24 mouse cellular contexts compared by ENCODE assay signal in the genomic region with DNA sequence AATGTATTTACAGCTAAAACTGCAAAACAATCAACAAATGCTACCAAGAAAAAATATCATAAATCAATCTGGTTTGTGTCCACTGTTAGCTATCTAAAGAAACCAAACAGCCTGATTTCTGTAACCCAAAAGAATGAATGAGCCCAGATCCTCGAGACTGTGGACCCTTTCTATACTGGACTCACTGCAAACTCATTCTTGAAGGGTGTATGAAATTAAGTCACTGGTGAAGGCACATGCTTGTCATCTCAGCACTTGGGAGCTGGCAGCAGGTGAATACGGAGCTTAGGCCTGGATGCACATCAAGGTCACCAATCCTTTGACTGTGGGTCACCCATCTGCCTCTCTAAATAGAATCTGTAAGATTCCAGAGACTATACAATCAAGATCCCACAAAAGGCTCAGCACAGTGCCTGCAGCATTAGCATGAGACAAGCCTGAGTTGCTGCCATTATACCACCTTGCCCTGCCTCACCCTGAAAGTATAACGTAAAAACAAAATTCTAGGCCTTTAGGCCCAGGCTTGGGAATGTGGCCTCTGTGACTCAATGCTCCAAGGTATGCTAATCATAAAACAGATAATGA.
"Had no signal": no experiment of that assay in that cellular context is flagged by ENCODE, and none has a peak within 500 bp of the region (broad histone marks: within the 10 kb centered on the region; RNA-seq: fewer than 3 reads in every experiment).

No protein-coding gene starts in this region.

- H3K9ac ChIP-seq: heart, embryonic 12.5 days; hindbrain, embryonic 13.5 days; hindbrain, embryonic 15.5 days; limb, embryonic 12.5 days; liver, embryonic 13.5 days had no signal

- H3K4me2 ChIP-seq: heart, embryonic 12.5 days; hindbrain, embryonic 13.5 days; hindbrain, embryonic 15.5 days; limb, embryonic 12.5 days; liver, embryonic 11.5 days; liver, embryonic 13.5 days had no signal

- H3K4me1 ChIP-seq: heart, embryonic 10.5 days; heart, embryonic 12.5 days; liver, embryonic 13.5 days had no signal

- H3K36me3 ChIP-seq: heart, embryonic 10.5 days; heart, embryonic 12.5 days; hindbrain, embryonic 13.5 days; hindbrain, embryonic 15.5 days; limb, embryonic 10.5 days; limb, embryonic 12.5 days; liver, embryonic 13.5 days had no signal

- DNase-seq: gastrocnemius, adult 2 months; gastrocnemius, postnatal 10 days; gastrocnemius, postnatal 36 days; heart, adult 18-20 months; heart, postnatal 10 days; heart, postnatal 36 days; kidney, adult 11 months; kidney, adult 2 months; kidney, postnatal 10 days; kidney, postnatal 25 days; kidney, postnatal 4 days; liver; liver, embryonic 13.5 days had no signal

- H3K4me3 ChIP-seq: gastrocnemius, adult 2 months; heart, embryonic 10.5 days; heart, embryonic 12.5 days; hindbrain, embryonic 13.5 days; hindbrain, embryonic 15.5 days; layer of hippocampus, adult 2 months; left cerebral cortex, adult 2 months; limb, embryonic 10.5 days; limb, embryonic 12.5 days; liver, embryonic 13.5 days had no signal

- H3K27me3 ChIP-seq: heart, embryonic 12.5 days; hindbrain, embryonic 13.5 days; hindbrain, embryonic 15.5 days; limb, embryonic 12.5 days; liver, embryonic 13.5 days had no signal

- H3K9me3 ChIP-seq: hindbrain, embryonic 13.5 days; hindbrain, embryonic 15.5 days; limb, embryonic 10.5 days; limb, embryonic 12.5 days; liver, embryonic 13.5 days had no signal

- ATAC-seq: hindbrain, postnatal 0 days; intestine, embryonic 16.5 days had no signal

- H3K27ac ChIP-seq: gastrocnemius, adult 2 months; heart, embryonic 10.5 days; hindbrain, embryonic 13.5 days; hindbrain, embryonic 15.5 days; hindbrain, postnatal 0 days; layer of hippocampus, adult 2 months; left cerebral cortex, adult 2 months; limb, embryonic 10.5 days; limb, embryonic 12.5 days; liver, embryonic 13.5 days had no signal
